Mouse (Mus musculus) cerebellum, adult 2 months (tissue): ENCODE results near the gene Zmym5. TPM values are rescaled to one million over a fixed set of nuclear protein-coding genes. Genes with fewer than 3 reads are reported as not detected.
"Not testable (repeated sequence)": the region's sequence is repeated elsewhere in the genome, so short reads cannot be mapped to it uniquely, and the experiment has no call there.

ENCODE experiments used
- DNase-seq, 2 experiments: peaks; one replicate each; pipeline ENCODE4 v3.0.0; 2021
- H3K27ac ChIP-seq: fragments of 200-500 bp; 2 replicates; pipeline ENCODE4 v1.5.1; 2012; ENCODE audit warnings: low read length, control low read depth, inconsistent platforms; ENCODE audit not compliant: insufficient read depth
- H3K27me3 ChIP-seq: fragments of 200-500 bp; 2 replicates; pipeline ENCODE4 v1.6.1; 2012; ENCODE audit warnings: inconsistent platforms, mild to moderate bottlenecking, low read length, moderate library complexity; ENCODE audit not compliant: control insufficient read depth, insufficient read depth
- H3K4me1 ChIP-seq: fragments of 200-500 bp; 2 replicates; pipeline ENCODE4 v1.6.1; 2011; ENCODE audit warnings: low read length; ENCODE audit not compliant: control insufficient read depth, insufficient read depth
- H3K4me3 ChIP-seq: fragments of 200-500 bp; replicated peaks from 2 replicates; pipeline ENCODE3; 2011; ENCODE audit warnings: mild to moderate bottlenecking, low read depth, low read length, control low read depth; ENCODE audit not compliant: insufficient read depth
- CTCF ChIP-seq: fragments of 200-500 bp; IDR thresholded peaks from 2 replicates; pipeline ENCODE4 v1.5.1; 2011; ENCODE audit warnings: low read depth, mild to moderate bottlenecking, control low read depth, low read length, moderate library complexity, borderline replicate concordance; ENCODE audit not compliant: insufficient read depth
- POLR2A ChIP-seq: fragments of 200-500 bp; IDR thresholded peaks from 2 replicates; pipeline ENCODE4 v1.6.1; 2011; ENCODE audit warnings: low read length, control low read depth, borderline replicate concordance; ENCODE audit not compliant: insufficient read depth
- WGBS: fragments of 180-500 bp; shearing (Covaris S2); methylation state at CpG from one replicate; pipeline ENCODE4 v1.1.7; 2018; 5-methylcytosine and 5-hydroxymethylcytosine counted together
- polyA plus RNA-seq: library from polyadenylated mRNA; depleted of rRNA; stranded (reverse); fragments of >200 nt; gene quantifications from 2 replicates; pipeline ENCODE4 v1.2.3, GENCODE M21; 2012; rRNA removed

Zmym5 gene
- polyA plus RNA-seq = 29.8 and 30.0 TPM in 2 replicates

DNA sequence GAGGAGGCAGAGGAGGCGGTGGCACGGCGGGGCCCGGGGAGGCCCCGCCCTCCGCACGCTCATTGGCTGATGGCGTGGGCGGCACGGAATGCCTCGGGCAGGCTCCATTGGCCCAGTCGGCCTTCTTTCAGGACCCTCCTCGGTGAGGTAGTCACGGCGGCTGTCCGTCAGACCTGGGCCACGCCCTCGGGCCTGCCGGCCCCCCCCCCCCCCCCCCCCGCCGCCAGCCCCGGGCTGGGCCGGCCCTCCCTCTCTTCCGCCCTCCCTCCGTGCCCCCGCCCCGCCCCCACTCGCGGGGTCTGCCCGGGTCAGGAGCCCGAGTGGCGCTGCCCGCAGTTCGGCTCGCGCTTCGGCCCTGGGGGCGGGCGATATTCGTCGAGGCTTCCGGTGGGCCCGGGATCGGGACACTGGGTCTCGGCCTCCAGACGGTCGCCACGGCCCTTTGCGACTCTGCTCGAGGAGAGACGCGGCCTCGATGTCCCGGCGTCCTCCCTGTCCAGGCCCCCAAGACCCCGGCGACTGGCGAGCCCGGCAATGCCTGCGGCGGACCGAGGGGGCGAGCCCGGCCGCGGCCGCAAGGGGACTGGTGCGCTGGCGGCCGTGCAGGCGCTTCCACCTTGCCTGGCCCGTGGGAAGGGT, at the start of gene Zmym5:
TSS of gene Zmym5 (minus strand) at position 16 of the 639 bp plus-strand sequence.
- peak within 1 kb of the TSS; percentile 96 for H3K4me3 ChIP-seq
- peak; percentile 86 to 95 for DNase-seq
- 0 out of 2 replicates have a peak, but pooled peaks have one; percentile 35 for TF ChIP-seq POLR2A
- peak within 1 kb of the TSS; percentile 96 for H3K27ac ChIP-seq
- H3K4me1 ChIP-seq, H3K27me3 ChIP-seq: not testable (repeated sequence)
- WGBS = under 1% methylated on average over 39 of the region's 72 CpGs

- H3K27me3 ChIP-seq = no peaks in the 10 kb centered on the region
- 41% methylated on average over 2 of the region's 2 CpGs for WGBS
Observed at GRCm38 (mm10) chr14:56849681-56850080, 38.2 kb upstream of the Zmym5 start.

GRCm38 (mm10) chr14:56848322-56848721, 36.8 kb upstream of the Zmym5 start:
- 75% methylated on average over 2 of the region's 2 CpGs for WGBS
- Histone ChIP-seq H3K4me1 (no peaks in the 10 kb centered on the region; the same call in 1 of the 2 replicates), H3K27ac (no peak overlapping the region), H3K27me3 (no peaks in the 10 kb centered on the region), H3K4me3 (no peak overlapping the region)
- DNase-seq = no peak
- TF ChIP-seq POLR2A (no peak), CTCF (no peak)

More at GRCm38 (mm10) chr14:56849681-56850080, 38.2 kb upstream of the Zmym5 start:
- Histone ChIP-seq H3K4me1 (no peaks in the 10 kb centered on the region; the same call in 1 of the 2 replicates), H3K4me3 (no peak overlapping the region), H3K27ac (no peak overlapping the region)
- peak in 1 of 2 experiments; percentile 5 for DNase-seq
- no peak for TF ChIP-seq CTCF
- no peak for TF ChIP-seq POLR2A

GRCm38 (mm10) chr14:56844507-56844906, 33.0 kb upstream of the Zmym5 start:
- H3K4me3 ChIP-seq = no peak overlapping the region
- no peak for DNase-seq
- H3K27me3 ChIP-seq = no peaks in the 10 kb centered on the region
- no peak overlapping the region for H3K27ac ChIP-seq
- WGBS = 9% methylated on average over 2 of the region's 2 CpGs
- no peaks in the 10 kb centered on the region for H3K4me1 ChIP-seq
- TF ChIP-seq CTCF = no peak
- no peak for TF ChIP-seq POLR2A

GRCm38 (mm10) chr14:56844033-56844432, 32.5 kb upstream of the Zmym5 start:
- H3K4me3 ChIP-seq = no peak overlapping the region
- no peaks in the 10 kb centered on the region for H3K4me1 ChIP-seq
- no peak overlapping the region for H3K27ac ChIP-seq
- 71% methylated on average over 4 of the region's 4 CpGs for WGBS
- TF ChIP-seq CTCF = no peak
- TF ChIP-seq POLR2A = no peak
- H3K27me3 ChIP-seq = no peaks in the 10 kb centered on the region
- DNase-seq = no peak

- 79% methylated on average over 5 of the region's 5 CpGs for WGBS
- not testable (repeated sequence) for H3K27me3 ChIP-seq, H3K4me3 ChIP-seq, DNase-seq, H3K4me1 ChIP-seq, H3K27ac ChIP-seq
Observed at GRCm38 (mm10) chr14:56834576-56834975, 23.1 kb upstream of the Zmym5 start.

DNA sequence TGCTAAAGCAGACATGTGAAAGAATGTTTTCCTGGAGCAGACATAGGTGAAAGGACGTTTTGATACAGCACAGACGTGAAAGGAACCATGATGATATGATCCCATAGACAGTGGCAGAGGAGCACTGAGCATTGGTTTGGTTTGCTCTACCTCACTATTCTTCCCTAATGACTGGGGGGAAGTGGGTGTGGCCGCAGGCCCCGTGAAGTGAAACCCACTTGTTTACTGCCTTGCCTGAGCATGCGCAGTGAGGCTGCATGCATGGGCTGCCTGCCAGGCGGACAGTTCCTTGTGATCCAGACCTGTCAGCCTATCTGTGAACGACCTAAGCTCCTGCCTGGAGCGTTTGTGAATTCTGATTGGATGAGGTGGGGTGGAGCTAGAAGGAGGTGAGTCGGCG, 21.7 kb upstream of the Zmym5 start:
- 72% methylated on average over 10 of the region's 10 CpGs for WGBS
- H3K4me1 ChIP-seq, H3K4me3 ChIP-seq, H3K27ac ChIP-seq, DNase-seq, H3K27me3 ChIP-seq: not testable (repeated sequence)

DNA sequence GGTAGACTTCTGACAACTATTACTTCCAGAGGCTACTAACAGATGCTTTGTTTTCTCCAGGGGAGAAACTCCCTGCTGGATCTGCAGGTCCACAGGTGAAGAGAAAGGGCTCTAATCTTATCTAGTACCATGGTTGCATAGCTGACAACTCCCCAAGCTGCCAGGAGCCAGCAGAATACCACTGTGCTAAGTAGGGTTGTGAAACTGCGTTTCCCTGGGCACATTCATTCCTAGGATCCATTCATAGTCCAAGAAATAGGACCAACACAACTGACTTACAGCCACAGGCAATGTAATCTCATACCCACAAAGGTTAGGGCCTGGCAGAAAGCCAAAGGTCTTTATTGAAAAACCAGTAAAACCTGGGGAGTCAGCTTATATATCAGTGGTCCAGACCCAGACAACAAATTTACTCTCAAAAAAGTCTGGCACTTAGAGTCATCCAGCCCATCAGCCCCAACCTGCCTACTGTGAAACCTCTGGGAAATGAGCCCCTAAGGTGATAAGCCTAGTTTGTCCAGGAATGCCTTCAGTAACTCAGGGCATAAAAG, 21.1 kb upstream of the Zmym5 start:
- DNase-seq = no peak
- no peak overlapping the region for H3K27ac ChIP-seq
- no peak overlapping the region for H3K4me3 ChIP-seq
- TF ChIP-seq CTCF (no peak), POLR2A (no peak)
- H3K27me3 ChIP-seq = no peaks in the 10 kb centered on the region
- H3K4me1 ChIP-seq = no peaks in the 10 kb centered on the region
- WGBS = 81% methylated on average over 1 of the region's 1 CpGs
